Mouse (Mus musculus) CH12.LX (cell line): ENCODE data around the gene Ypel4. TPM values are rescaled to one million over a fixed set of nuclear protein-coding genes. Genes with fewer than 3 reads are reported as not detected.

Experiments used
- DNase-seq: peaks from one replicate; pipeline ENCODE4 v3.0.0-alpha.2; 2013; ENCODE audit errors: extremely low read depth
- H3K27ac ChIP-seq: 2 replicates; pipeline ENCODE4 v1.5.1; 2012; ENCODE audit warnings: low read depth, mild to moderate bottlenecking, control low read depth, moderate library complexity; ENCODE audit not compliant: insufficient read depth
- H3K27me3 ChIP-seq: replicated peaks from 2 replicates; pipeline ENCODE3; 2012; ENCODE audit warnings: inconsistent platforms
- H3K36me3 ChIP-seq, 2 experiments: replicated peaks in 1 of 2; 2 replicates each; pipeline versions ENCODE3 to v1.6.1; 2012; ENCODE audit warnings: inconsistent platforms in 1 of 2, low read length in 1 of 2, mild to moderate bottlenecking in 1 of 2, mixed read lengths in 1 of 2, moderate library complexity in 1 of 2; ENCODE audit not compliant: control insufficient read depth in 1 of 2, insufficient read depth in 1 of 2
- H3K4me1 ChIP-seq, 2 experiments: 2 replicates each; pipeline ENCODE4 v1.6.1; 2012; ENCODE audit warnings: inconsistent platforms in 1 of 2, moderate library complexity in 1 of 2; ENCODE audit not compliant: insufficient read depth in 2 of 2, control insufficient read depth in 1 of 2
- H3K4me2 ChIP-seq: 2 replicates; pipeline ENCODE4 v1.6.1; 2012; ENCODE audit warnings: low read depth, mild to moderate bottlenecking, control low read depth; ENCODE audit not compliant: poor library complexity, insufficient read depth, severe bottlenecking
- H3K4me3 ChIP-seq, 3 experiments: fragments of 150-350 bp in 1 of 3; sonication (generic) in 1 of 3; replicated peaks in 1 of 3; 2 replicates each; pipeline versions ENCODE3 to v1.5.1; 2011 to 2012; ENCODE audit warnings: low read depth in 2 of 3, low read length in 2 of 3, mild to moderate bottlenecking in 2 of 3, moderate library complexity in 2 of 3, control low read depth in 1 of 3, improper control_type of control experiment in 1 of 3, inconsistent platforms in 1 of 3, mixed read lengths in 1 of 3; ENCODE audit not compliant: poor library complexity in 1 of 3
- H3K79me2 ChIP-seq: replicated peaks from 2 replicates; pipeline ENCODE4 v1.6.1; 2012; ENCODE audit warnings: mild to moderate bottlenecking, moderate library complexity; ENCODE audit not compliant: control insufficient read depth, poor library complexity, insufficient read depth, severe bottlenecking; ENCODE audit errors: extremely low read depth
- H3K9ac ChIP-seq: 2 replicates; pipeline ENCODE4 v1.6.1; 2012; ENCODE audit warnings: low read depth, mild to moderate bottlenecking, control low read depth, moderate library complexity; ENCODE audit not compliant: insufficient read depth
- H3K9me3 ChIP-seq: replicated peaks from 2 replicates; pipeline ENCODE3; 2012; ENCODE audit warnings: low read length, inconsistent platforms, mixed read lengths
- BHLHE40 ChIP-seq: IDR thresholded peaks from 2 replicates; pipeline ENCODE4 v1.6.1; 2011; ENCODE audit warnings: mild to moderate bottlenecking, low read depth, low read length, improper control_type of control experiment
- CTCF ChIP-seq, 2 experiments: IDR thresholded peaks in 1 of 2; conservative IDR thresholded peaks in 1 of 2; 2 replicates each; pipeline ENCODE4 v1.5.1; 2011 to 2012; ENCODE audit warnings: low read depth in 2 of 2, low read length in 2 of 2, improper control_type of control experiment in 1 of 2, inconsistent platforms in 1 of 2, mild to moderate bottlenecking in 1 of 2, moderate library complexity in 1 of 2
- EP300 ChIP-seq: IDR thresholded peaks from 2 replicates; pipeline ENCODE4 v1.6.1; 2011; ENCODE audit warnings: low read length, improper control_type of control experiment
- JUN ChIP-seq: IDR thresholded peaks from 2 replicates; pipeline ENCODE4 v1.6.1; 2011; ENCODE audit warnings: low read depth, mild to moderate bottlenecking, low read length, improper control_type of control experiment, moderate library complexity; ENCODE audit not compliant: insufficient read depth
- KAT2A ChIP-seq: IDR thresholded peaks from 2 replicates; pipeline ENCODE4 v1.6.1; 2012; ENCODE audit warnings: low read length, improper control_type of control experiment, inconsistent platforms; ENCODE audit not compliant: insufficient replicate concordance
- MAX ChIP-seq: IDR thresholded peaks from 2 replicates; pipeline ENCODE4 v1.6.1; 2011; ENCODE audit warnings: low read length, improper control_type of control experiment
- MAZ ChIP-seq: IDR thresholded peaks from 2 replicates; pipeline ENCODE4 v1.6.1; 2012; ENCODE audit warnings: low read depth, mild to moderate bottlenecking, inconsistent platforms, low read length, improper control_type of control experiment, moderate library complexity
- MEF2A ChIP-seq: IDR thresholded peaks from 2 replicates; pipeline ENCODE4 v1.6.1; 2014; ENCODE audit warnings: low read depth, mild to moderate bottlenecking, inconsistent platforms, low read length, improper control_type of control experiment, borderline replicate concordance
- MXI1 ChIP-seq: IDR thresholded peaks from 2 replicates; pipeline ENCODE4 v1.6.1; 2011; ENCODE audit warnings: mild to moderate bottlenecking, low read depth, low read length, improper control_type of control experiment
- MYC ChIP-seq: IDR thresholded peaks from 2 replicates; pipeline ENCODE4 v1.6.1; 2011; ENCODE audit warnings: low read depth, mild to moderate bottlenecking, improper control_type of control experiment, low read length
- NELFE ChIP-seq: IDR thresholded peaks from 2 replicates; pipeline ENCODE4 v1.6.1; 2011; ENCODE audit warnings: low read depth, low read length, improper control_type of control experiment
- NRF1 ChIP-seq: IDR thresholded peaks from 2 replicates; pipeline ENCODE4 v1.6.1; 2014; ENCODE audit warnings: low read depth, mild to moderate bottlenecking, inconsistent platforms, low read length, improper control_type of control experiment, moderate library complexity
- RAD21 ChIP-seq: IDR thresholded peaks from 2 replicates; pipeline ENCODE4 v1.6.1; 2011; ENCODE audit warnings: low read depth, mild to moderate bottlenecking, low read length, improper control_type of control experiment, moderate library complexity
- SMC3 ChIP-seq: IDR thresholded peaks from 2 replicates; pipeline ENCODE4 v1.6.1; 2011; ENCODE audit warnings: low read depth, low read length, improper control_type of control experiment
- TCF12 ChIP-seq: IDR thresholded peaks from 2 replicates; pipeline ENCODE4 v1.6.1; 2014; ENCODE audit warnings: low read depth, mild to moderate bottlenecking, inconsistent platforms, low read length, improper control_type of control experiment
- USF1 ChIP-seq: IDR thresholded peaks from 2 replicates; pipeline ENCODE4 v1.6.1; 2014; ENCODE audit warnings: low read depth, mild to moderate bottlenecking, inconsistent platforms, low read length, improper control_type of control experiment
- USF2 ChIP-seq: conservative IDR thresholded peaks from 2 replicates; pipeline ENCODE4 v1.6.1; 2011; ENCODE audit warnings: low read depth, low read length, improper control_type of control experiment
- ZC3H11A ChIP-seq: IDR thresholded peaks from 2 replicates; pipeline ENCODE4 v1.6.1; 2012; ENCODE audit warnings: low read depth, mild to moderate bottlenecking, inconsistent platforms, low read length, improper control_type of control experiment
- ZNF384 ChIP-seq: IDR thresholded peaks from 2 replicates; pipeline ENCODE4 v1.6.1; 2012; ENCODE audit warnings: low read depth, low read length, improper control_type of control experiment, inconsistent platforms
- dilution Hi-C: fragments of 300-500 bp; cut with MboI; formaldehyde crosslinking; loops from 2 replicates; pipeline ENCODE4 v1.14.3; 2020; ENCODE audit warnings: low sequenced_read_pairs; ENCODE audit not compliant: extremely low pct_unique_long_range_greater_than_20kb, extremely low pct_ligation_motif_present
- in situ Hi-C: fragments of 300-500 bp; cut with MboI; formaldehyde crosslinking; loops from 3 replicates; pipeline ENCODE4 v1.14.3; 2019; ENCODE audit warnings: low sequenced_read_pairs, low pct_ligation_motif_present, low pct_unique_long_range_greater_than_20kb, mixed read lengths
- polyA plus RNA-seq: library from polyadenylated mRNA; unstranded; fragments of >175 nt; gene quantifications from 2 replicates; pipeline ENCODE4 v1.2.1, GENCODE M21; 2012; ENCODE audit warnings: low read depth; ENCODE audit not compliant: insufficient read length
- total RNA-seq, 2 experiments: library from RNA; depleted of rRNA; stranded (reverse); fragments of 300-350 nt in 1 of 2; fragments of >200 nt in 1 of 2; gene quantifications; 2 replicates each; pipeline ENCODE4 v1.2.3; 2012 to 2014

Gene Ypel4
- total and polyA plus RNA-seq, 3 experiments, result 0.59 TPM; not detected in 2

DNA sequence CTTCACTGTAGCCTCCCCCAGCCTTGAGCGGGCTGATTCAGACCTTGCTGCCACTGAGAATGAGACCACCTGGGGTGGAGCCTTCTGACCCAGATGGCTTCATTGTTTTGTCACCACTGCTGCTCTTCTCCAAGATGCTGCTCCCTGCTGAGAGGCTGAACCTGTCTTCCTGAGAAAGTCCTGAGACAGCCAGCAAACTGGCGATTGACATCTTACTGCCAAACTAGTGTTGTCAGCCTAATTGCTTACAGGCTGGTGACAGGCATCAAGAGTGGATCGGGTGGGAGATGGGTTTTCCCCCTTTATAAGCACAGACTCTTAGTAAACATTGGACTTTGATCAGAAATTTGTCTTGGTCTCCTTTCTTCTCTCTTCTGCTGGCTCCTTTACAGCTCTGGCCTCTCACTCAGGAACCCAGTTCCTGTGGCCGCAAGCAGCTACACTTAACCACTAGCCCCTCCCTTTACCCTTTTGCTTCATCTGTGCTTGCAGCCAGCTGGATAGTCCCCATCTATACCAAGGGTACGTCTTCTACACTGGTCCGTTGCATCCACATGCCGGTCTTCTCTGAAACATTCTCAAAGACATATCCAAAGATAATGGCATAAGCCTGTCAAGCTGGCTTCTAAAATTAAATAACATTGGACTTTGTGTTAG, 23.3 kb downstream of the Ypel4 start:
- Histone ChIP-seq H3K9me3 (no peaks in the 10 kb centered on the region), H3K4me1 (0 out of 4 replicates have a peak, but pooled peaks cover 0 to 4% of the 10 kb centered on the region in 2 experiments), H3K27me3 (peaks cover 2% of the 10 kb centered on the region), H3K4me3 (no peak overlapping the region), H3K27ac (no peak overlapping the region), H3K36me3 (no peaks in the 10 kb centered on the region), H3K79me2 (no peaks in the 10 kb centered on the region), H3K9ac (no peak overlapping the region), H3K4me2 (no peak overlapping the region)
- in situ Hi-C loops, result no loop called here
- TF ChIP-seq TCF12 (no peak), ZNF384 (no peak), USF1 (no peak), MEF2A (no peak), EP300 (no peak), MAZ (no peak), KAT2A (no peak)
- dilution Hi-C loops, result no loop called here
- DNase-seq, result no peak

GRCm38 (mm10) chr2:84758542-84759127, 24.8 kb downstream of the Ypel4 start:
- no peaks in the 10 kb centered on the region for H3K79me2 ChIP-seq
- H3K4me3 ChIP-seq, result no peak overlapping the region
- H3K9ac ChIP-seq, result no peak overlapping the region
- H3K9me3 ChIP-seq, result no peaks in the 10 kb centered on the region
- dilution Hi-C loops, result no loop called here
- peaks cover 2% of the 10 kb centered on the region for H3K27me3 ChIP-seq
- 0 out of 4 replicates have a peak, but pooled peaks cover 0 to 5% of the 10 kb centered on the region in 2 experiments for H3K4me1 ChIP-seq
- DNase-seq, result peak; percentile 44
- H3K4me2 ChIP-seq, result no peak overlapping the region
- in situ Hi-C loops, result no loop called here
- no peak overlapping the region for H3K27ac ChIP-seq
- H3K36me3 ChIP-seq, result no peaks in the 10 kb centered on the region
- peak; percentile 64 for TF ChIP-seq RAD21
- peak; percentile 30 to 77; a peak in 2 of 4 replicates for TF ChIP-seq CTCF (conservative IDR thresholded peaks at IDR 0.05 in 1 of 2, IDR thresholded peaks at IDR 0.05 in 1 of 2; ENCODE audit: low read depth in 2 of 2, low read length in 2 of 2)
- TF ChIP-seq NRF1, result no peak
- peak; percentile 89 for TF ChIP-seq MAX
- TF ChIP-seq MYC, result peak; percentile 85
- TF ChIP-seq BHLHE40, result peak; percentile 90
- no peak for TF ChIP-seq ZC3H11A
- no peak for TF ChIP-seq EP300
- no peak for TF ChIP-seq NELFE
- TF ChIP-seq JUN, result no peak
- TF ChIP-seq MXI1, result no peak
- peak; percentile 80 for TF ChIP-seq USF1
- peak; percentile 80 for TF ChIP-seq USF2
- peak; percentile 66 for TF ChIP-seq SMC3
